In genomic region chr1:144002715-144003066, GRCm38 (mm10) we compare ENCODE assay signal across 8 mouse cellular contexts. TPM values are rescaled to one million over a fixed set of nuclear protein-coding genes. Genes with fewer than 3 reads are reported as not detected.
DNase-seq lines count a peak whose midpoint lies in the region; ATAC-seq and TF ChIP-seq lines count a peak whose summit lies in the region.

No protein-coding gene starts in this region.

- H3K27me3 ChIP-seq in MEL (ENCODE audit: control insufficient read depth in 1 of 2, insufficient read depth in 2 of 2, low read length in 2 of 2): no peaks in the 10 kb centered on the region
- no peaks in the 10 kb centered on the region for H3K27me3 ChIP-seq in heart, embryonic 15.5 days
- H3K27me3 ChIP-seq in liver, embryonic 16.5 days (ENCODE audit: control insufficient read depth, insufficient read depth, low read depth, low read length): no peaks in the 10 kb centered on the region
- no peaks in the 10 kb centered on the region for H3K27me3 ChIP-seq in spleen, adult 2 months (ENCODE audit: control insufficient read depth, insufficient read depth, low read length)

- peaks cover 6 to 8% of the 10 kb centered on the region in 2 experiments; a peak in 3 of 4 replicates for H3K4me1 ChIP-seq in MEL (ENCODE audit: control insufficient read depth in 1 of 2, insufficient read depth in 2 of 2, low read length in 2 of 2)
- peaks cover 12% of the 10 kb centered on the region for H3K4me1 ChIP-seq in heart, embryonic 15.5 days (replicated peaks)
- peaks cover 2% of the 10 kb centered on the region; the same call in 1 of the 2 replicates for H3K4me1 ChIP-seq in liver, embryonic 16.5 days (ENCODE audit: control insufficient read depth, low read depth, low read length)
- no peaks in the 10 kb centered on the region; the same call in 1 of the 2 replicates for H3K4me1 ChIP-seq in spleen, adult 2 months (ENCODE audit: control insufficient read depth, insufficient read depth, insufficient read length)

- DNase-seq in A20 (ENCODE audit: low read depth, low spot score) (peak; percentile 88), MEL (ENCODE audit: low read depth, low spot score) (peak; percentile 92), adipocyte (ENCODE audit: low spot score) (no peak)
- peak; percentile 45 to 70 for DNase-seq in spleen, adult 2 months (ENCODE audit: low read depth in 1 of 2, low spot score in 2 of 2)
- no peak for DNase-seq in c-Kit-positive CD71-positive TER-119-positive erythroid progenitor cells, embryonic 14.5 days (ENCODE audit: low spot score)
- no peak for DNase-seq in cerebellum, postnatal 25 days

- H3K9ac ChIP-seq in MEL (ENCODE audit: control insufficient read depth, low read depth, low read length, poor library complexity, severe bottlenecking): no peak overlapping the region; the same call in 1 of the 2 replicates
- H3K9ac ChIP-seq in heart, embryonic 15.5 days: no peak overlapping the region
- H3K9ac ChIP-seq in liver, embryonic 16.5 days (ENCODE audit: low read depth, low read length): no peak overlapping the region

- H3K4me3 ChIP-seq in MEL (ENCODE audit: control insufficient read depth in 1 of 2, insufficient read depth in 1 of 2, low read depth in 2 of 2, low read length in 2 of 2): peak overlapping the region; percentile 86 to 91
- peak overlapping the region; percentile 69 for H3K4me3 ChIP-seq in heart, embryonic 15.5 days
- peak overlapping the region; percentile 61 for H3K4me3 ChIP-seq in liver, embryonic 16.5 days (ENCODE audit: low read depth, low read length)
- H3K4me3 ChIP-seq in spleen, adult 2 months (ENCODE audit: extremely low read depth, insufficient read depth, insufficient read length): peak overlapping the region; percentile 99; the same call in 1 of the 2 replicates

- ATAC-seq in heart, embryonic 15.5 days (replicated peaks; ENCODE audit: insufficient number of reproducible peaks, insufficient read depth, low FRiP score, low read depth): no peak
- no peak for ATAC-seq in liver, embryonic 16.5 days (ENCODE audit: low read depth)

- H3K36me3 ChIP-seq in MEL (ENCODE audit: control insufficient read depth in 1 of 2, insufficient read depth in 2 of 2, low read length in 2 of 2): peaks cover 0 to 17% of the 10 kb centered on the region in 2 experiments; a peak in 2 of 4 replicates
- H3K36me3 ChIP-seq in heart, embryonic 15.5 days: no peaks in the 10 kb centered on the region
- no peaks in the 10 kb centered on the region for H3K36me3 ChIP-seq in liver, embryonic 16.5 days (ENCODE audit: control insufficient read depth, insufficient read depth)
- H3K36me3 ChIP-seq in spleen, adult 2 months (ENCODE audit: control insufficient read depth, insufficient read depth, low read length): peaks cover 12% of the 10 kb centered on the region

- H3K27ac ChIP-seq in MEL (ENCODE audit: control insufficient read depth, low read depth, low read length): peak overlapping the region; percentile 42; the same call in 1 of the 2 replicates
- H3K27ac ChIP-seq in heart, embryonic 15.5 days: no peak overlapping the region
- H3K27ac ChIP-seq in liver, embryonic 16.5 days (ENCODE audit: low read length): no peak overlapping the region
- no peak overlapping the region; the same call in 1 of the 2 replicates for H3K27ac ChIP-seq in spleen, adult 2 months (ENCODE audit: insufficient read depth, low read length)

- no peaks in the 10 kb centered on the region for H3K9me3 ChIP-seq in MEL (replicated peaks; ENCODE audit: insufficient read depth, low read length)
- no peaks in the 10 kb centered on the region for H3K9me3 ChIP-seq in heart, embryonic 15.5 days (replicated peaks)
- no peaks in the 10 kb centered on the region for H3K9me3 ChIP-seq in liver, embryonic 16.5 days (replicated peaks; ENCODE audit: control insufficient read depth, low read length)

- no peak for TF ChIP-seq POLR2A in MEL (IDR thresholded peaks at IDR 0.05; ENCODE audit: control insufficient read depth in 1 of 2, insufficient read depth in 1 of 2, low read depth in 1 of 2, low read length in 2 of 2, poor library complexity in 1 of 2)
- no peak for TF ChIP-seq POLR2A in spleen, adult 2 months (IDR thresholded peaks at IDR 0.05; ENCODE audit: low read depth, low read length)

- H3K79me2 ChIP-seq in MEL (ENCODE audit: control insufficient read depth, insufficient read depth, low read length, poor library complexity): no peaks in the 10 kb centered on the region

- no peak for TF ChIP-seq CTCF in MEL (IDR thresholded peaks at IDR 0.05 in 2 of 3, conservative IDR thresholded peaks at IDR 0.05 in 1 of 3; ENCODE audit: control insufficient read depth in 1 of 3, insufficient read depth in 1 of 3, low read depth in 2 of 3, low read length in 3 of 3, poor library complexity in 1 of 3, severe bottlenecking in 1 of 3)
- no peak for TF ChIP-seq CTCF in spleen, adult 2 months (IDR thresholded peaks at IDR 0.05; ENCODE audit: extremely low read depth, insufficient read depth, insufficient read length, insufficient replicate concordance)

- peak overlapping the region; percentile 93 for H3K4me2 ChIP-seq in heart, embryonic 15.5 days
- no peak overlapping the region for H3K4me2 ChIP-seq in liver, embryonic 16.5 days (ENCODE audit: low read depth, low read length)

- 67% methylated on average over 4 of the region's 4 CpGs for WGBS in heart, embryonic 15.5 days
- WGBS in liver, embryonic 16.5 days (ENCODE audit: insufficient replicate concordance): 30% methylated on average over 4 of the region's 4 CpGs
- 15% methylated on average over 4 of the region's 4 CpGs for WGBS in spleen, adult 2 months

- no peak; the same call in 1 of the 2 replicates for TF ChIP-seq RAD21 in MEL (IDR thresholded peaks at IDR 0.05; ENCODE audit: low read depth, low read length)

- peak; percentile 42 to 79; a peak in 3 of 4 replicates for TF ChIP-seq EP300 in MEL (IDR thresholded peaks at IDR 0.05; ENCODE audit: low read depth in 1 of 2, low read length in 2 of 2)

TF ChIP-seq in MEL, 35 proteins besides CTCF, POLR2A, EP300 and RAD21:
- TF ChIP-seq UBTF (IDR thresholded peaks at IDR 0.05; ENCODE audit: borderline replicate concordance, insufficient read depth, low read depth, low read length) (no peak), ZKSCAN1 (IDR thresholded peaks at IDR 0.05; ENCODE audit: low read depth, low read length) (no peak), NELFE (IDR thresholded peaks at IDR 0.05; ENCODE audit: low read depth, low read length) (no peak), ELF1 (IDR thresholded peaks at IDR 0.05; ENCODE audit: low read depth, low read length) (peak; percentile 59; the same call in 1 of the 2 replicates), E2F4 (IDR thresholded peaks at IDR 0.05; ENCODE audit: borderline replicate concordance, low read depth, low read length) (no peak), CHD2 (IDR thresholded peaks at IDR 0.05; ENCODE audit: low read length) (no peak), GABPA (IDR thresholded peaks at IDR 0.05; ENCODE audit: low read depth, low read length) (no peak), MXI1 (IDR thresholded peaks at IDR 0.05; ENCODE audit: low read depth, low read length) (peak; percentile 37; the same call in 1 of the 2 replicates), MAZ (IDR thresholded peaks at IDR 0.05; ENCODE audit: low read depth, low read length) (no peak), JUND (IDR thresholded peaks at IDR 0.05; ENCODE audit: low read depth, low read length) (no peak), SMC3 (IDR thresholded peaks at IDR 0.05; ENCODE audit: low read depth, low read length) (no peak), ETS1 (IDR thresholded peaks at IDR 0.05; ENCODE audit: low read depth, low read length) (peak; percentile 43; the same call in 1 of the 2 replicates), SIN3A (IDR thresholded peaks at IDR 0.05; ENCODE audit: low read length) (peak; percentile 47), BHLHE40 (IDR thresholded peaks at IDR 0.05; ENCODE audit: borderline replicate concordance, low read depth, low read length) (no peak), MYB (IDR thresholded peaks at IDR 0.05; ENCODE audit: low read depth, low read length) (no peak), MYC (IDR thresholded peaks at IDR 0.05; ENCODE audit: low read depth, low read length) (peak; percentile 38; the same call in 1 of the 2 replicates), MAX (IDR thresholded peaks at IDR 0.05; ENCODE audit: low read length) (no peak), TCF12 (IDR thresholded peaks at IDR 0.05; ENCODE audit: low read depth, low read length) (peak; percentile 26; the same call in 1 of the 2 replicates), USF2 (IDR thresholded peaks at IDR 0.05; ENCODE audit: borderline replicate concordance in 1 of 2, insufficient read depth in 1 of 2, low read depth in 1 of 2, low read length in 2 of 2) (no peak), HCFC1 (IDR thresholded peaks at IDR 0.05; ENCODE audit: low read depth, low read length) (no peak), CHD1 (IDR thresholded peaks at IDR 0.05; ENCODE audit: low read depth, low read length) (no peak), TAL1 (IDR thresholded peaks at IDR 0.05; ENCODE audit: low read length) (no peak), ZNF384 (IDR thresholded peaks at IDR 0.05; ENCODE audit: low read depth, low read length) (peak; percentile 10; the same call in 1 of the 2 replicates), TBP (IDR thresholded peaks at IDR 0.05; ENCODE audit: low read depth, low read length) (peak; percentile 83), GATA1 (IDR thresholded peaks at IDR 0.05; ENCODE audit: low read depth, low read length) (peak; percentile 70), RCOR1 (IDR thresholded peaks at IDR 0.05; ENCODE audit: low read depth, low read length) (peak; percentile 27; the same call in 1 of the 2 replicates), MAFK (IDR thresholded peaks at IDR 0.05; ENCODE audit: borderline replicate concordance, low read depth, low read length) (no peak)

RNA-seq across cellular contexts. Expression of gene Rgs2, which starts 1.3 kb away (rescaled TPM):
- total RNA-seq in MEL (2012; rRNA removed): 1.2 and 1.3 TPM in 2 replicates
- 1 to 10 TPM in 1 of 2 experiments, not detected in 1; 2.9 TPM for polyA plus RNA-seq in MEL (2012; ENCODE audit: insufficient read depth in 1 of 2, insufficient read length in 2 of 2, low read depth in 1 of 2, low replicate concordance in 2 of 2, missing spikeins in 1 of 2)
- polyA plus RNA-seq in heart, embryonic 15.5 days (2015; fragmentation: Nextera tagmentation; extraction: Ambion mirVana): 28.6 and 30.4 TPM in 2 replicates
- 10.6 and 11.1 TPM in 2 replicates for polyA plus RNA-seq in liver, embryonic 16.5 days (2015; fragmentation: Nextera tagmentation; extraction: Ambion mirVana)
- 5.6 and 6.2 TPM in 2 replicates for polyA plus RNA-seq in spleen, adult 2 months (2012; rRNA removed)

Comparison
In these comparisons a context has a peak if more than half of its experiments do, and no peak if none do; other contexts are left out.
1. DNase-seq: peak in A20 (single experiment), MEL (single experiment) and spleen, adult 2 months (2 of 2); none in c-Kit-positive CD71-positive TER-119-positive erythroid progenitor cells, embryonic 14.5 days (single experiment), adipocyte (single experiment) and cerebellum, postnatal 25 days (0 of 2).
2. Peak in every context shown above with its lines, with median percentiles within 50 percentile points of each other: H3K4me3 ChIP-seq.